Mouse (Mus musculus) frontal cortex, adult 2 months (tissue): Measurements from ENCODE around the gene Ecm1. TPM values are rescaled to one million over a fixed set of nuclear protein-coding genes. Genes with fewer than 3 reads are reported as not detected.
A peak's percentile ranks its signal among the peaks of the same experiment; 100 is the strongest.
"Not testable (repeated sequence)": the region's sequence is repeated elsewhere in the genome, so short reads cannot be mapped to it uniquely, and the experiment has no call there.

Experiments used
- DNase-seq, 2 experiments: peaks; one replicate each; pipeline ENCODE4 v3.0.0; 2022; ENCODE audit warnings: low spot score in 1 of 2; ENCODE audit errors: extremely low spot score in 1 of 2
- polyA plus RNA-seq: library from polyadenylated mRNA; depleted of rRNA; stranded (reverse); fragments of >200 nt; gene quantifications from 2 replicates; pipeline ENCODE4 v1.2.3, GENCODE M21; 2012; rRNA removed

Gene Ecm1
- polyA plus RNA-seq, 1 experiment, result 19.9 TPM

- no peak for DNase-seq
Observed at GRCm38 (mm10) chr3:95693821-95694807, 45.3 kb downstream of the Ecm1 start.

GRCm38 (mm10) chr3:95692677-95693076 is 46.7 kb downstream of the Ecm1 start:
- no peak for DNase-seq

DNA sequence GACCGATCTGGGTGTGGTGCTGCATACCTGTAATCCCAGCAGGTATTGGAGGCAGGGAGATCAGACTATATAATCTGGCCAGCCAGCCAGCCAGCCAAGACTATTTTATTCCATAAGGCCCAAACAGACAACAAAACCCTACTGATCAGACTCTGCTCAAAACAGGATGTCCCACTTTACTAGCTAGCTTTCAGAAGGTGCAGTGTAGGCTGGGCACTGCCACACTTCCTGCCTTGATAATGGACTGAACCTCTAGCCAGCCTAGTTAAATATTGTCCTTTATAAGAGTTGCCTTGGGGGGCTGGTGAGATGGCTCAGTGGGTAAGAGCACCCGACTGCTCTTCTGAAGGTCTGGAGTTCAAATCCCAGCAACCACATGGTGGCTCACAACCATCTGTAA is 48.8 kb downstream of the Ecm1 start:
- DNase-seq, result not testable (repeated sequence)

DNA sequence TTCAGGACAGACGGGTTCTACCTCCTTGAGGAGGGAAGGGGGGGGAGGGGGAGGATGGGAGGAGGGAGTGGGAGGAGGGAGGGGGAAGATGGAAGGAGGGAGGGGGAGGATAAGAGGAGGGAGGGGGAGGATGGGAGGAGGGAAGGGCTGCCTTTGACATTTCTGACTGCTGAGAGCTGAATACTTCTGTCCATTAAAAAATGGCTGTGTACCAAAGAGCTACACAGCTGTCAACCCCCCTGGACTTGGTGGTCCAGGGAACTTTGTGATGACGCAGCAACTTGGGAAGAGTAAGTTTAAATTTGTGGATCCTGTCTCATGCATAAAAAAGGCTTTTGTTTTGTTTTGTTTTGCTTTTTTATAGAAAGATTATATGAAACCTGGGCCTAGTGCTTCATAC is 49.4 kb downstream of the Ecm1 start:
- no peak for DNase-seq

DNA sequence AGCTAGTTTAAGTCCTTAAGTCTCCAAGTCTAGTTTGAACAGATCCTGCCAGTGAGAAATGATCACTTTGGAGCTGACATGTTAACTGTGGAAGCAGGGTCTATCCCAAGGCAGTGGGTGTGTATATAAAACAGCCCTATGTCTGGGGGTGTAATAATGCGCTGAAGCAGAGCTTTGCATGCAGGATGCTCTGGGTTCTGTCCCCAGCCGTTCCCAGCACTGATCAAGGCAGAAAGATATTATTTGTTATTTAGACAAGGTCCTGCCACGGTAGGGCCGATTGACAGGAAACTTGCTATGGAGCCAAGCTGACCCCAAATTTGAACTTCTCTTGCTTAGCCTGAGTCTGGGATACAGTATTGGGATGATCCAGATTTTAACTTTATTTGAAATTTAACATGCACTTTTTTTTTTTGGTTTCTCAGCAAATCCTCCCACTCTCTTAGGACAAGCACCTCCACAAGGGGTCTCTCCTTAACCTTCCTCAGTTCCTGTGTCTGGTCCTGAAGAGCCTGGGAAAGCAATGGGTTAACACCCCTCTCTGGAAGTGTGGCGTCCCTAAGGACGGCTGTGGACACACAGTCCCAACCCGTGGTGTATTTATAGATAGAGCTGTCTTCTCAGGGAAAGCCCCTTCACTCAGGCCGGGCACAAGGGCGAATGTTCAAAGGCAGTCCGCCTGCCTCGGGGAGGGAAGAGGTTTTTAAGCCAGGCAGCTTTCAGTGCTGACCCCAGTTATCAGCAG is 50.0 kb downstream of the Ecm1 start:
- no peak for DNase-seq

DNA sequence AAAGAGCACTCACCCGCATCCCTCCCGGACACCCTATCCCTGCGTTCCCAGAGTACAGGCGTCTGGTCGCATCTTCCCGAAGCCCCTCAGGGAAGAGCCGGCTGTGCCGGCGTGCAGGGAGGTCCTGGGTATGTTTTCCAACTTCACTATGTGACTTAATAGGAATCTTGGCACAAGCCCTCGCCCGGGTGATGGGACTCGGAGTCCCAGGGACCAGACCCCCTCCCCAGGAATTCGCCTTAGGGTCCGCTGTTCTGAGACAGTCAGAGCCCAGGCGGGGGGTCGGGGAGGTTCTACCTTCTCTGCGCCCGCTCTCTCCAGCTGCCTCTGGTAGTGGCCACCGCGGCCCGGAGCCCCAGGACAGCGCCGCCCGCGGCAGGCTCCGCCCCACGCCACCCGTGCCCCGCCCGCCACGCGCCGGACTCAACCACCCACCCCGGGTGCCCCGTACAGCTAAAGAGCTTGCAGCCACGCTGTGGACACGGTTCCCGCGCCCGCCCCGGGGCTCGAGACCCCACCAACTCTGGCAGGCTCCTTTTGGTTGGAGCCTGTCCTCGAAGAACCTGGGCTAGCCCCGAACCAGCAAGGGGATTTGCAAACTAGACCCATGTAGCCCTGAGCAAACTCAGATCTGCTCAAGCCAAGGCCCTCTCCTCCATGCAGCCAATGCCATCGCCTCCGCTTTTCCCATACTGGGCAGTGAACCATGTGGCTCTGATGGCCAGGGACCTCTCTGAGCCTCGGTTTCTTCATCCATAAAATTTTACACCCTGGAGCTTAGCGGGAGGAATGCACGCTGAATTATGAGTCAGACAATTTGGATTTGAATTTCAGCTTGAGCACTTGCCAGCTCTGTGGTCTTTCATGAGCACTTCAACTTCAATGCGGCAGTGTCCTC is 51.6 kb downstream of the Ecm1 start, which contains the start of gene Adamtsl4:
TSS of gene Adamtsl4 (minus strand) at position 394 of the 898 bp plus-strand sequence.
- peak in 1 of 2 experiments; percentile 55 for DNase-seq

DNA sequence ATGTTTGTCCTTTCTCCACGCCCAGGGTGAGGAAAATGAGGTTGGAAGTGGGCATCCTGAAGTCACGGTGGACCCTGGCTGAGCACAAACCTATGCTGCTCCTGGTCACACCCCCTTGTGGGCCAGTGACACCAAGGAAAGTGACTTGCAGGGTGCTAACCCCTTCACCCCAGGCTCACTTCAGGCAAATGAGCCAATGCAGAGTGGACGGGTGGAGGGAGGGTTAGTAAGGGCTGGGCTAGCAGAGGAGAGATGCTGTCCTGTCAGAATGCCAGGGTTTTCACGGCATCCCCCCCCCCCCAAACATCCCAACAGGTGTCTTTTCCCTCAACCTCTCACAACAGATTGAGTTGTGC is 52.2 kb downstream of the Ecm1 start:
- no peak for DNase-seq

GRCm38 (mm10) chr3:95686492-95687167 is 52.7 kb downstream of the Ecm1 start:
- DNase-seq, result no peak

DNA sequence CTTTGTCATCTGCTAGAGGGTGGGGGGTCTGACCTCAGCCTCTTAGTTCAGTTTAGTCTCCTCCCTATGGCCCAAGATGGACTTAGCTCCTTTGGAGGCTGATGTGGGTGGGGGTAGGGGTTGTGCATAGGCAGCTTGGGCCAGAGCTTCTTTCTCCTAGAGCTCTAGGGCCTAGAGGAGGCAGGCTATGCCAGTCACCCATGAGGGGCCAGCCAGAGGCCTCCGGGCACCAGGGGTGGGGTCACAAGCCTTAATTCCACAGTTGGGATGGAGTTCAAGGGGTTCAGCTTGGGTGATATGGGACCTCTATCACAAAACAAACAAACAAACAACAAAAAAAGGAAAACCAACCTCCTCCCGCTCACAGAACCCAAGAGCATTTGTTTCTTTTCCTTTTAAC is 53.7 kb downstream of the Ecm1 start:
- DNase-seq, result no peak

GRCm38 (mm10) chr3:95685301-95685700 is 54.1 kb downstream of the Ecm1 start:
- DNase-seq, result no peak

- DNase-seq, result no peak
Observed at GRCm38 (mm10) chr3:95684846-95685245, 54.5 kb downstream of the Ecm1 start.

Other genes starting within 250 kb of the Ecm1 start
- gene Ctsk, start 240.3 kb downstream of the Ecm1 start, polyA plus RNA-seq, result 5.3 and 6.5 TPM in 2 replicates
- 72.3 and 95.0 TPM in 2 replicates for gene Ctss, start 212.8 kb downstream of the Ecm1 start, polyA plus RNA-seq
- gene Hormad1, start 179.9 kb downstream of the Ecm1 start, polyA plus RNA-seq, result not detected in 2 replicates
- gene Golph3l, start 150.6 kb downstream of the Ecm1 start, polyA plus RNA-seq, result 15.7 and 16.8 TPM in 2 replicates
- 154 and 164 TPM in 2 replicates for gene Ensa, start 114.6 kb downstream of the Ecm1 start, polyA plus RNA-seq
- gene Mcl1, start 80.8 kb downstream of the Ecm1 start, polyA plus RNA-seq, result 43.3 and 47.0 TPM in 2 replicates
- gene Adamtsl4, start 51.7 kb downstream of the Ecm1 start, polyA plus RNA-seq, result 3.5 and 4.1 TPM in 2 replicates
- gene Tars2, start 20.6 kb upstream of the Ecm1 start, polyA plus RNA-seq, result 37.5 and 38.4 TPM in 2 replicates
- 24.6 and 28.5 TPM in 2 replicates for gene Rprd2, start 79.3 kb upstream of the Ecm1 start, polyA plus RNA-seq
- gene Prpf3, start 116.3 kb upstream of the Ecm1 start, polyA plus RNA-seq, result 35.9 and 36.2 TPM in 2 replicates
- gene Mrps21, start 131.9 kb upstream of the Ecm1 start, polyA plus RNA-seq, result 235 and 288 TPM in 2 replicates
- 37.2 and 42.7 TPM in 2 replicates for gene Ciart, start 142.7 kb upstream of the Ecm1 start, polyA plus RNA-seq
- gene BC028528, start 152.4 kb upstream of the Ecm1 start, polyA plus RNA-seq, result 15.0 and 16.2 TPM in 2 replicates
- gene Aph1a, start 154.4 kb upstream of the Ecm1 start, polyA plus RNA-seq, result 70.6 and 75.5 TPM in 2 replicates
- 12.8 and 14.6 TPM in 2 replicates for gene Car14, start 165.1 kb upstream of the Ecm1 start, polyA plus RNA-seq
- 117 and 123 TPM in 2 replicates for gene Anp32e, start 189.7 kb upstream of the Ecm1 start, polyA plus RNA-seq